Mouse (Mus musculus) liver, adult 2 months (tissue): Measurements from ENCODE around the gene Mcm2.

Experiments
- CTCF ChIP-seq: fragments of 200-500 bp; IDR thresholded peaks from 2 replicates; pipeline ENCODE4 v1.5.1; 2011; ENCODE audit warnings: low read depth, low read length, control low read depth
- POLR2A ChIP-seq: fragments of 200-500 bp; IDR thresholded peaks from 2 replicates; pipeline ENCODE4 v1.6.1; 2011; ENCODE audit warnings: low read length, control low read depth; ENCODE audit not compliant: insufficient read depth; ENCODE audit errors: extremely low read depth

- TF ChIP-seq CTCF = no peak
- no peak for TF ChIP-seq POLR2A
Measured at GRCm38 (mm10) chr6:88947771-88948170, 49.2 kb upstream of the Mcm2 start.
